Mouse (Mus musculus) T-helper 2 cell (primary cell): ENCODE results near the gene Hspg2.

Experiments used
- in situ Hi-C: fragments of 300-600 bp; cut with MboI, MseI; formaldehyde crosslinking; loops from one replicate; pipeline ENCODE4 v1.15.1; 2025; ENCODE audit warnings: high pct_unique_total_duplicates

Gene Hspg2

GRCm38 (mm10) chr4:137498882-137499583 is 30.5 kb downstream of the Hspg2 start:
- in situ Hi-C loops, result loop anchor here (5.0 kb wide), 1 partner anchor 57 kb away; no protein-coding TSS in a partner anchor

DNA sequence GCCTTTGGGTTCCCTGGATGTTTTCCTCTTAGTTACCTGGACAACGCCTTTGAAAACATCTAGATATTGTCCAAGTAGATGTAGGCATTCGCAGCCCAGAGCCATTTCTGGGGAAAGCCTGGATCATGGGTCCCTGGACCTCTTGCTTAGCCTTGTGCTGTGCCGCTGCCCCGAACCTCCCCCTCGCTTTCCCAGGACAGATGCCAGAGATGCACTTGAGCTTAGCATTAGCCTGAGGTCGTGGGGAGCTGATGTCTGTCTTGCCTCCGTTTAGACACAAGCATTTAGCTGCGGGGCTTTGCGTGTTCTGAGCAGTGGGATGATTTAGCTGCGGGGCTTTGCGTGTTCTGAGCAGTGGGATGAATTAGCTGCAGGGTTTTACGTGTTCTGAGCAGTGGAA is 31.6 kb downstream of the Hspg2 start:
- in situ Hi-C loops, result no loop called here

DNA sequence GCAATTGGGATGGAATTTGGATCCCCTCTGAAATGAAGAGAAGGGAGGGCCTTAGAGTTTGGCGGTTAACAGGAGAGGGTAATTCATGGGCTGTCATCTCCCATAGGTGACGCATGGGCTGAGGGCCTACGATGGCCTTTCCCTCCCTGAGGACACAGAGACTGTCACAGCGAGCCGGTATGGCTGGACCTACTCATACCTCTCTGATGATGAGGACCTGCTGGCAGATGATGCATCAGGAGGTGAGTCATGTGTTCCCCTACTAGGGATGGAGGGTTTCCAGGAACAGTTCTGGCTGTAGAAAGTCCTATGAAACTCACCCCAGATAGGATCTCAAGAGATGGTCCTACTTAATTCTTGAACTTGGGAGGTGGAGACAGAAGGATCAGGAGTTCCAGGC is 32.4 kb downstream of the Hspg2 start:
- in situ Hi-C loops, result no loop called here

GRCm38 (mm10) chr4:137502183-137502582 is 33.6 kb downstream of the Hspg2 start:
- in situ Hi-C loops, result no loop called here

DNA sequence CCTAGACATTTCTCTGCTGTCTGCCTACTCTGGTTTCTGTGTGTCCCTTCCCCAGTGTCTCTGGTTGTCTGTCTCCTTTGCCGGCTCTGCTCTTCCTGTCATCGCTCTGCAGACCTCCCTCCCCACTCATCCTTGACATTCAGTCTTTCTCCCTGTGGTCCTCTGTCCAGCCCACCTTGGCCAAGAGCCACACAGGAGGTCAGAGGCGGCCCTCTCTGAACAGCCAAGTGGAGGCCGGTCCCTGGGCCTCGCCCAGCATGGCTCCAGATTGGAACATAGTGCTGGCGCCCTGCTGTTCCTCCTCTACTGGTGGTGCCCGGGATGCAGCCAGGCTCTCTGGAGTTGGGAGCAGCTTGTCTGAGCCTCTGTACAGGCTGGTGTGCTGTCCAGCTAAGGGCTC is 34.2 kb downstream of the Hspg2 start:
- in situ Hi-C loops, result no loop called here

GRCm38 (mm10) chr4:137503509-137503971 is 35.0 kb downstream of the Hspg2 start:
- in situ Hi-C loops, result no loop called here

- in situ Hi-C loops, result no loop called here
These were observed 38.1 kb downstream of the Hspg2 start for GRCm38 (mm10) chr4:137506629-137507028.

DNA sequence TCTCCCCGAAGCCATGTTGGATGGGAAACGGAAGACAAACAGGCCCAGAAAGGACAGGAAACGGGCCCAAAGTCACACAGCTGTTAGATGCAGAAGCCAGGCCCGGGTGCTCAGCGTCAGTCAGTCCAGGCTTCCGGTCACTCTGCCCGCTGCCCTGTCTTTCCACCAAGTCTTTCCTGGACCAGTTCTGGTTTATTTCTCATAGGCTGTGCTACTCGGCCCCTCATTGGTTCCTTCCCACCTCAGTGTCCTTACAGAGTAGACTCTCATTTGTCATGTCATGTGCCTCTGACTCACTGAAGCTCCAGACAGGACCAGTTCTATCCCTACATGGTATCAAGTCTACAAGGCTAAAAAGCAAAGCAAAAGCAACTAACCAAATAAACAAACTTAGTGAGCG is 41.0 kb downstream of the Hspg2 start:
- in situ Hi-C loops, result no loop called here

GRCm38 (mm10) chr4:137510021-137510696 is 41.6 kb downstream of the Hspg2 start:
- in situ Hi-C loops, result no loop called here

DNA sequence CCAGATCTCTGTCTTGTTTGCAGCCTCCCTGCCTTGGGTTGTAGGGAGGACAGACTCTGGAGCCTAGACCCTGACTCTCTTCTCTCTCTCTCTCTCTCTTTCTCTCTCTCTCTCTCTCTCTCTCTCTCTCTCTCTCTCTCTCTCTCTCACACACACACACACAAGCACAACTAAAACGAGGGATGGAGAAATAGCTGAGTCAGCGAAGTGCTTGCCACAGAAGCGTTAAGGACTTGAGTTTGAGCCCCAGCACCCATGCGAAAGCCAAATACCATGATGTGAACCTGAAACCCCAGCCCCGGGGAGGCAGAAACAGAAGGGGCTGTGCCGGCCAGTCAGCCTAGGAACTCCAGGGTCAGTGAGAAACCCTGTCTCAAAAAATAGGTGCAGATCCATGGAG is 44.3 kb downstream of the Hspg2 start:
- in situ Hi-C loops, result no loop called here

GRCm38 (mm10) chr4:137517989-137518691 is 49.6 kb downstream of the Hspg2 start:
- in situ Hi-C loops, result no loop called here

DNA sequence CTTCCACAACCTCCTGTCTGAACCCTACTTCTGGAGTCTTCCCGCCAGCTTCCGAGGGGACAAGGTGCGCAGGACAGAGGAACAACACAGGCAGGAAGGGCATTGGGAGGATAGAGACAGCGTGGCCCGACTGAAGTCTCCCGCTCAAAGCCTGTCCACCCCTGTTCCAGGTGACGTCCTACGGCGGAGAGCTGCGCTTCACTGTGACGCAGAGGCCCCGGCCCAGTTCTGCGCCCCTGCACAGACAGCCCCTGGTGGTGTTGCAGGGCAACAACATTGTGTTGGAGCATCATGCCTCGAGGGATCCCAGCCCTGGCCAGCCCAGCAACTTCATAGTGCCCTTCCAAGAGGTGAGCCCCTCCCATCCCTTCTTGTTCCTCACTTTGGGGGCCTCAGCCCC is 50.2 kb downstream of the Hspg2 start:
- in situ Hi-C loops, result no loop called here

DNA sequence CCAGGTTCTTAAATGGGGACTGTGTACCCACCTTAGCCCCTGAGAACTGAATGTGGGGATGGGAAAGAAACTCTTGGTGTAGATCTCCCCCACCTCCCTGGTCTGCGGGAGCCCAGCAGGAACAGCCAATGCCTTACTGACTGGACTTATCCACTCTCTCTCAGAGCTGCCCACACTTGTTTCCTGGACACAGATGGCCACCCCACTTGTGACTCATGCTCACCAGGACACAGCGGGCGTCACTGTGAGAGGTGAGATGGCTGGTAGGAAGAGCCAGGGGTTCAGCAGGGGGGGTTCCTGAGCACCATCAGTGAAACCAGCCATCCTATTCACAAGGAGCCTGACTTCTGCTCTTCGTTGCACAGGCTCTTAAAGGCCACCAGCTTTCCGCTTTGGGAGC is 51.8 kb downstream of the Hspg2 start:
- in situ Hi-C loops, result no loop called here

GRCm38 (mm10) chr4:137521966-137522365 is 53.4 kb downstream of the Hspg2 start:
- in situ Hi-C loops, result no loop called here

GRCm38 (mm10) chr4:137525426-137525825 is 56.9 kb downstream of the Hspg2 start:
- in situ Hi-C loops, result no loop called here

DNA sequence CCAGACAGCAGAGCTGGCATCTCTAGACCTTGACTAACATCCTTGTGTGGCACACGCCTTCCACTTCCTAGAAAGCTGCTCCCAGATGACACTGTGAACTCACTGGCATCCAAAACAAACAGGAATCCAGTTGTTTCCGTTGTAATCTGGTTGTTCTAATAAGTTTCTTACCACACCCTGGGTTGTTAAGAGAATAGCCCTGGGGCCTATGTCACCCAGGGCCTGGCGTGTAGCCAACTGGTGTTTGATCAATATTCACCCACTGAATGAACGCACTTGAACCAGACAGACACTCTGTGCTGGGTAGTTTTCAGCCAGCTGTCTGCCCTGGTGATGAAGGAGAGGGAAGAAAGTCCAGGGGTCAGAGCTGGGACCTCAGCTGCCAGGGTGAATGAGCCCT is 58.8 kb downstream of the Hspg2 start:
- in situ Hi-C loops, result no loop called here

GRCm38 (mm10) chr4:137527872-137528271 is 59.3 kb downstream of the Hspg2 start:
- in situ Hi-C loops, result no loop called here

DNA sequence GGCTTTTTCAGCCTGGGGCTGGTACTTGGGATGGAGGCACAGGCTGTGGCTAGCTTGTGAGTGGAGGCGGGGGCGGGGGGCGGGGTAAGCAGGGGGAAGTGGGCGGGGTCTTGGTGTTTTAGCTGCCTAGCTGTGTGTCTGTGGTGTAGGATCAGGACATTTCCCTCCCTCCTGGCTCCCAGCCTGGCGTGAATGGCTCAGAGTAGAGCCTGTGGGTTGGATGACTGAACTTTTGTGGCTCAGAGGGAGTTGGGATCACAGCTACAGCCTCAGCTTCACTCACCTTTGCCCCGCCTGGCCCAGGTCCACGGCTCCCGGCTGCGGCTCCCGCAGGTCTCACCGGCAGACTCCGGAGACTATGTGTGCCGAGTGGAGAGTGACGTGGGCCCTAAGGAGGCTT is 71.8 kb downstream of the Hspg2 start:
- in situ Hi-C loops, result no loop called here

DNA sequence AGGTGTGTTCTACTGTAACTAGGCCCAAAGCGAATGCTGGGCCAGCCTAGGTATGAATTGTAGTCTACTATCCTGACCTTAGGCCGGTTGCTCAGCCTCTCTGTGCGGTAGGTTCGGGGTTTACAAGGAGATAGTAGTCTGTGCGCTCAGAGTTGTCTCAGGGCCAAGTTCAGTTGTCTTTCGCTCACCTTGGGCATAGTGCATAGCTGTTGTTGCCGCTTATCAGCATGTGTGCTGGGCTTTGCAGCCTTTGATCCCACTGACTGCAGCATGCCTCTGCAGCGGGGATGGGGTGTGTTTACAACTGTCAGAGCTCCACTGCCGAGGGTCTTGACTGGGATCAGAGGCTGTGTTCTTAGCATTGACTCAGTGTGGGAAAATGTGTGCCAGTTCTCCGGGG is 74.4 kb downstream of the Hspg2 start:
- in situ Hi-C loops, result no loop called here

DNA sequence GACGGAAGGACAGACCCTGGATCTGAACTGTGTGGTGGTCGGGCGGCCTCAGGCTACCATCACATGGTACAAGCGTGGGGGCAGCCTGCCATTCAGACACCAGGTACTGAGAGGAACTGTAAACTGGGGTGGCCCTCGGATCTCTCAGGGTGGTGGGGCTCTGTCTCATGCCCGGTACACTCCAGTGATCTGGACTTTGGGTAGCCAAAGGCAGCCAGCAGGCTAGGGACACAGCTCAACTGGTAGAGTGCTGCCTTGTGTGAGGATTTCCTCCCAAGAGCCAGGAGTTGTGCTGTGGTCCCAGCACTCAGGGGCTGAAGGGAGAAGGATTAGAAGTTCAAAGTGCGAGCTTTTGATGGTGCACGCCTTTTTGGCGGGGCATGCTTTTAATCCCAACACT is 77.0 kb downstream of the Hspg2 start:
- in situ Hi-C loops, result loop anchor here (5.0 kb wide), 1 partner anchor 98 kb away; no protein-coding TSS in a partner anchor

GRCm38 (mm10) chr4:137546003-137546525 is 77.5 kb downstream of the Hspg2 start:
- in situ Hi-C loops, result loop anchor here (5.0 kb wide), 1 partner anchor 99 kb away; no protein-coding TSS in a partner anchor

DNA sequence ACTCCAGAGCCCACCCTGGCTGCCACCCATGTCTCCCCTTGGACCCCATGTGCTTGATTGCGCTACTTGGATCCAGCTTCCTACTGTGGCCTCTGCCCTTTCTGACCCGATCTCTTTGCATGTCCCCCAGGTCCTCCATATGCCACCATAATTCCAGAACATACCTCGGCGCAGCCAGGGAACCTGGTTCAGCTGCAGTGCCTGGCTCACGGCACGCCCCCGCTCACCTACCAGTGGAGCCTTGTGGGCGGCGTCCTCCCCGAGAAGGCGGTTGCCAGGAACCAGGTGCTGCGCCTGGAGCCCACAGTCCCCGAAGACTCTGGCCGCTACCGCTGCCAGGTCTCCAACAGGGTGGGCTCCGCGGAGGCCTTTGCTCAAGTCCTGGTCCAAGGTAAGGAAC is 84.9 kb downstream of the Hspg2 start:
- in situ Hi-C loops, result no loop called here
